Mouse (Mus musculus): ENCODE results near the gene C8g.

C8g gene

GRCm38 (mm10) chr2:25501593-25502486 is at the start of gene C8g:
Gene C8g, minus strand, starts transcription at chr2:25501719.
- DNase-seq (ENCODE audit: low spot score in 2 of 2), result no peak

- peak in 1 of 2 experiments; percentile 45 for DNase-seq (ENCODE audit: low spot score in 2 of 2)
Measured at GRCm38 (mm10) chr2:25551186-25551585, 49.7 kb upstream of the C8g start.

GRCm38 (mm10) chr2:25549021-25549991 is 47.8 kb upstream of the C8g start:
- DNase-seq (ENCODE audit: low spot score in 2 of 2), result no peak

GRCm38 (mm10) chr2:25546811-25547491 is 45.4 kb upstream of the C8g start, which contains the start of gene Traf2:
Gene Traf2, minus strand, starts transcription at chr2:25546940.
- peak; percentile 98 to 99 for DNase-seq (ENCODE audit: low spot score in 2 of 2)

GRCm38 (mm10) chr2:25545996-25546810 is 44.7 kb upstream of the C8g start:
- no peak for DNase-seq (ENCODE audit: low spot score in 2 of 2)

GRCm38 (mm10) chr2:25541644-25542367 is 40.3 kb upstream of the C8g start:
- DNase-seq (ENCODE audit: low spot score in 2 of 2), result no peak

GRCm38 (mm10) chr2:25540541-25540948 is 39.0 kb upstream of the C8g start:
- no peak for DNase-seq (ENCODE audit: low spot score in 2 of 2)

GRCm38 (mm10) chr2:25536531-25536930 is 35.0 kb upstream of the C8g start:
- no peak for DNase-seq (ENCODE audit: low spot score in 2 of 2)

GRCm38 (mm10) chr2:25534866-25535182 is 33.3 kb upstream of the C8g start:
- no peak for DNase-seq (ENCODE audit: low spot score in 2 of 2)

GRCm38 (mm10) chr2:25534178-25534865 is 32.8 kb upstream of the C8g start:
- DNase-seq (ENCODE audit: low spot score in 2 of 2), result peak in 1 of 2 experiments; percentile 48

- DNase-seq (ENCODE audit: low spot score in 2 of 2), result no peak
Measured at GRCm38 (mm10) chr2:25533707-25534106, 32.2 kb upstream of the C8g start.

- DNase-seq (ENCODE audit: low spot score in 2 of 2), result no peak
Measured at GRCm38 (mm10) chr2:25526510-25527302, 25.2 kb upstream of the C8g start.

GRCm38 (mm10) chr2:25509912-25510311 is 8.4 kb upstream of the C8g start:
- DNase-seq (ENCODE audit: low spot score in 2 of 2), result no peak

GRCm38 (mm10) chr2:25506964-25507363 is 5.4 kb upstream of the C8g start:
- DNase-seq (ENCODE audit: low spot score in 2 of 2), result no peak

GRCm38 (mm10) chr2:25505860-25506259 is 4.3 kb upstream of the C8g start:
- no peak for DNase-seq (ENCODE audit: low spot score in 2 of 2)

GRCm38 (mm10) chr2:25505000-25505399 is 3.5 kb upstream of the C8g start:
- no peak for DNase-seq (ENCODE audit: low spot score in 2 of 2)

- no peak for DNase-seq (ENCODE audit: low spot score in 2 of 2)
Measured at GRCm38 (mm10) chr2:25504538-25504937, 3.0 kb upstream of the C8g start.

GRCm38 (mm10) chr2:25502726-25503125 is 1.2 kb upstream of the C8g start:
- peak in 1 of 2 experiments; percentile 43 for DNase-seq (ENCODE audit: low spot score in 2 of 2)
